Mouse (Mus musculus): ENCODE results near the gene Gm20777. TPM values are rescaled to one million over a fixed set of nuclear protein-coding genes. Genes with fewer than 3 reads are reported as not detected.

Gene Gm20777
- not detected in 2 replicates for polyA plus RNA-seq (2012; ENCODE audit: low replicate concordance)

DNA sequence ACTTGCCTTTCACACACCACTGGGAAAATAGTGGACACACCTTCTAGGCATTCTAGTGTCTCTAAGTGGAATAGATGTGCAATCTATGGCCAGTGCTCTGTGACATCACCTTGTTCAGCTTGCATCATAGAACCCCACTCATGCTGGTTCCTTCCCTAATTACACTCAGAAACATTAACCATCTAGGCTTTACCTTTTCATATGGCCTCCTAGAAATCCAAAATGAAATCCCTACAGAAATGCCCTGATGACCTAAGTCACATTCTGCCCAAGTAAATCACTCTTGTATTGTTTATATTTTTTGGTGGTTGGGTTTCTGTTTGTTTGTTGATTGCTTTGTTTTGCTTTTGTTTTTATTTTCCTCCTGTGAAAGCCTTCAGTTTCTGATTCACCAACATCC lies at the start of gene Gm20777:
Gene Gm20777, minus strand, starts transcription at position 101 of the 400 bp plus-strand sequence.

Other genes starting within 250 kb of the Gm20777 start
- not detected in 2 replicates for gene Gm20737, start 216.4 kb downstream of the Gm20777 start, polyA plus RNA-seq (2012; ENCODE audit: low replicate concordance)
- gene Gm21775, start 199.0 kb downstream of the Gm20777 start, polyA plus RNA-seq (2012; ENCODE audit: low replicate concordance): not detected in 2 replicates
- gene Gm21900, start 136.1 kb downstream of the Gm20777 start, polyA plus RNA-seq (2012; ENCODE audit: low replicate concordance): not detected in 2 replicates